Mouse (Mus musculus) heart, adult 2 months (tissue): ENCODE measurements at regions not wholly inside any gene's neighbourhood (a gene's known extent, or its start where the extent isn't known, plus 50 kb on each side); places are given as distances from the start of the nearest gene placed in this dataset.

ENCODE experiments used
- CTCF ChIP-seq: fragments of 200-600 bp; IDR thresholded peaks from 2 replicates; pipeline ENCODE4 v1.8.1; 2022; ENCODE audit warnings: antibody characterized with exemption, mild to moderate bottlenecking, moderate library complexity
- EP300 ChIP-seq: fragments of 200-500 bp; IDR thresholded peaks from 2 replicates; pipeline ENCODE4 v1.6.1; 2011; ENCODE audit warnings: low read depth, low read length, control low read depth; ENCODE audit not compliant: insufficient read depth
- POLR2A ChIP-seq: fragments of 200-500 bp; IDR thresholded peaks from 2 replicates; pipeline ENCODE4 v1.6.1; 2011; ENCODE audit warnings: mild to moderate bottlenecking, low read depth, low read length, control low read depth; ENCODE audit not compliant: insufficient read depth

GRCm38 (mm10) chr9:43548883-43549282, 194.9 kb upstream of the Nectin1 start:
- TF ChIP-seq POLR2A (no peak), CTCF (no peak), EP300 (no peak)
